Mouse (Mus musculus) 3T3-L1 (cell line): ENCODE measurements around the gene Rab8b.
"Not testable (repeated sequence)": the region's sequence is repeated elsewhere in the genome, so short reads cannot be mapped to it uniquely, and the experiment has no call there.

Experiments
- DNase-seq: peaks from one replicate; pipeline ENCODE4 v3.0.0-alpha.2; 2015; ENCODE audit warnings: low read depth, low spot score

Gene Rab8b

GRCm38 (mm10) chr9:66917216-66917891 lies 2.1 kb downstream of the Rab8b start:
- no peak for DNase-seq

GRCm38 (mm10) chr9:66915869-66916785 lies 3.4 kb downstream of the Rab8b start:
- DNase-seq = no peak

- no peak for DNase-seq
Measured at GRCm38 (mm10) chr9:66915401-66915800, 4.1 kb downstream of the Rab8b start.

- DNase-seq = no peak
Measured at GRCm38 (mm10) chr9:66914540-66914939, 4.9 kb downstream of the Rab8b start.

- DNase-seq = not testable (repeated sequence)
Measured at GRCm38 (mm10) chr9:66913254-66913934, 6.1 kb downstream of the Rab8b start.

GRCm38 (mm10) chr9:66912304-66912703 lies 7.2 kb downstream of the Rab8b start:
- no peak for DNase-seq

- DNase-seq = no peak
Measured at GRCm38 (mm10) chr9:66910677-66911076, 8.8 kb downstream of the Rab8b start.

GRCm38 (mm10) chr9:66909922-66910321 lies 9.6 kb downstream of the Rab8b start:
- DNase-seq = no peak

GRCm38 (mm10) chr9:66907746-66908397 lies 11.6 kb downstream of the Rab8b start:
- DNase-seq = no peak

GRCm38 (mm10) chr9:66907126-66907525 lies 12.4 kb downstream of the Rab8b start:
- no peak for DNase-seq

- no peak for DNase-seq
Measured at GRCm38 (mm10) chr9:66905990-66906389, 13.5 kb downstream of the Rab8b start.

- no peak for DNase-seq
Measured at GRCm38 (mm10) chr9:66899526-66899925, 20.0 kb downstream of the Rab8b start.

- no peak for DNase-seq
Measured at GRCm38 (mm10) chr9:66899072-66899471, 20.4 kb downstream of the Rab8b start.

- DNase-seq = no peak
Measured at GRCm38 (mm10) chr9:66897851-66898250, 21.6 kb downstream of the Rab8b start.

- no peak for DNase-seq
Measured at GRCm38 (mm10) chr9:66896951-66897350, 22.5 kb downstream of the Rab8b start.

GRCm38 (mm10) chr9:66895995-66896394 lies 23.5 kb downstream of the Rab8b start:
- no peak for DNase-seq

GRCm38 (mm10) chr9:66895035-66895779 lies 24.3 kb downstream of the Rab8b start:
- DNase-seq = no peak

GRCm38 (mm10) chr9:66894421-66894820 lies 25.1 kb downstream of the Rab8b start:
- no peak for DNase-seq

- not testable (repeated sequence) for DNase-seq
Measured at GRCm38 (mm10) chr9:66892456-66892855, 27.0 kb downstream of the Rab8b start.

- DNase-seq = no peak
Measured at GRCm38 (mm10) chr9:66887960-66888610, 31.4 kb downstream of the Rab8b start.
